ENCODE assay signal across 24 mouse cellular contexts in genomic region chr10:122002930-122003329, GRCm38 (mm10). TPM values are rescaled to one million over a fixed set of nuclear protein-coding genes. Genes with fewer than 3 reads are reported as not detected.
DNase-seq lines count a peak whose midpoint lies in the region; ATAC-seq and TF ChIP-seq lines count a peak whose summit lies in the region.
"Had no signal": no experiment of that assay in that cellular context is flagged by ENCODE, and none has a peak within 500 bp of the region (broad histone marks: within the 10 kb centered on the region; RNA-seq: fewer than 3 reads in every experiment).

No protein-coding gene starts in this region.

- H3K27ac ChIP-seq in embryonic facial prominence, embryonic 11.5 days (replicated peaks; ENCODE audit: low read depth, low read length), result no peak overlapping the region
- no peak overlapping the region for H3K27ac ChIP-seq in embryonic facial prominence, embryonic 10.5 days (replicated peaks)
- H3K27ac ChIP-seq in heart, embryonic 14.5 days (replicated peaks in 1 of 2; ENCODE audit: control insufficient read depth in 1 of 2, insufficient read depth in 1 of 2, low read depth in 2 of 2, low read length in 2 of 2), result 0 out of 4 replicates have a peak overlapping the region, but pooled peaks of 1 of the 2 experiments have one; percentile 24
- no peak overlapping the region for H3K27ac ChIP-seq in heart, embryonic 11.5 days (ENCODE audit: low read depth, low read length)
- no peak overlapping the region for H3K27ac ChIP-seq in liver, embryonic 12.5 days
- H3K27ac ChIP-seq in liver, postnatal 0 days (ENCODE audit: low read depth), result no peak overlapping the region
- H3K27ac ChIP-seq in midbrain, embryonic 16.5 days (ENCODE audit: low read length), result no peak overlapping the region
- H3K27ac ChIP-seq: embryonic facial prominence, embryonic 15.5 days; forebrain, embryonic 10.5 days; gastrocnemius, adult 2 months; heart, embryonic 15.5 days; hindbrain, embryonic 10.5 days; hindbrain, embryonic 14.5 days had no signal

- no peaks in the 10 kb centered on the region for H3K79me2 ChIP-seq in myocyte (ENCODE audit: control insufficient read depth, insufficient read depth)

- no peaks in the 10 kb centered on the region for H3K27me3 ChIP-seq in embryonic facial prominence, embryonic 11.5 days (ENCODE audit: control insufficient read depth, insufficient read depth, low read length)
- H3K27me3 ChIP-seq in embryonic facial prominence, embryonic 10.5 days (replicated peaks; ENCODE audit: low read depth, poor library complexity, severe bottlenecking), result no peaks in the 10 kb centered on the region
- no peaks in the 10 kb centered on the region for H3K27me3 ChIP-seq in heart, embryonic 14.5 days (ENCODE audit: control insufficient read depth, insufficient read depth, low read length)
- no peaks in the 10 kb centered on the region for H3K27me3 ChIP-seq in heart, embryonic 11.5 days (ENCODE audit: control insufficient read depth, insufficient read depth, low read length)
- no peaks in the 10 kb centered on the region for H3K27me3 ChIP-seq in liver, embryonic 12.5 days (replicated peaks)
- H3K27me3 ChIP-seq in liver, postnatal 0 days (ENCODE audit: insufficient read depth, low read length), result no peaks in the 10 kb centered on the region
- H3K27me3 ChIP-seq in myocyte (ENCODE audit: control insufficient read depth, insufficient read depth, insufficient read length), result no peaks in the 10 kb centered on the region
- H3K27me3 ChIP-seq in midbrain, embryonic 16.5 days (ENCODE audit: control insufficient read depth, insufficient read depth, low read depth, low read length), result no peaks in the 10 kb centered on the region
- H3K27me3 ChIP-seq: embryonic facial prominence, embryonic 15.5 days; heart, embryonic 15.5 days had no signal

- no peaks in the 10 kb centered on the region for H3K36me3 ChIP-seq in embryonic facial prominence, embryonic 11.5 days (replicated peaks; ENCODE audit: control insufficient read depth, insufficient read depth, low read depth, low read length)
- peaks cover 13% of the 10 kb centered on the region for H3K36me3 ChIP-seq in embryonic facial prominence, embryonic 10.5 days (replicated peaks)
- H3K36me3 ChIP-seq in heart, embryonic 14.5 days (ENCODE audit: control insufficient read depth, insufficient read depth, low read length), result no peaks in the 10 kb centered on the region
- no peaks in the 10 kb centered on the region for H3K36me3 ChIP-seq in heart, embryonic 11.5 days (ENCODE audit: control insufficient read depth, insufficient read depth, low read length)
- H3K36me3 ChIP-seq in liver, embryonic 12.5 days, result no peaks in the 10 kb centered on the region
- H3K36me3 ChIP-seq in liver, postnatal 0 days (replicated peaks; ENCODE audit: insufficient read depth, low read length), result no peaks in the 10 kb centered on the region
- H3K36me3 ChIP-seq in myocyte (ENCODE audit: control insufficient read depth, insufficient read depth), result no peaks in the 10 kb centered on the region
- no peaks in the 10 kb centered on the region for H3K36me3 ChIP-seq in midbrain, embryonic 16.5 days (ENCODE audit: control insufficient read depth, insufficient read depth, low read length)
- H3K36me3 ChIP-seq: embryonic facial prominence, embryonic 15.5 days; G1E; heart, embryonic 15.5 days had no signal

- H3K9me3 ChIP-seq in embryonic facial prominence, embryonic 11.5 days (replicated peaks; ENCODE audit: control insufficient read depth, low read length), result no peaks in the 10 kb centered on the region
- no peaks in the 10 kb centered on the region for H3K9me3 ChIP-seq in embryonic facial prominence, embryonic 10.5 days
- H3K9me3 ChIP-seq in heart, embryonic 14.5 days (ENCODE audit: control insufficient read depth, low read length), result no peaks in the 10 kb centered on the region
- H3K9me3 ChIP-seq in heart, embryonic 11.5 days (replicated peaks; ENCODE audit: control insufficient read depth, low read length), result no peaks in the 10 kb centered on the region
- H3K9me3 ChIP-seq in liver, embryonic 12.5 days (replicated peaks), result no peaks in the 10 kb centered on the region
- no peaks in the 10 kb centered on the region for H3K9me3 ChIP-seq in liver, postnatal 0 days (ENCODE audit: low read length)
- H3K9me3 ChIP-seq in midbrain, embryonic 16.5 days (replicated peaks; ENCODE audit: control insufficient read depth, low read length, poor library complexity, severe bottlenecking), result no peaks in the 10 kb centered on the region
- H3K9me3 ChIP-seq: embryonic facial prominence, embryonic 15.5 days; heart, embryonic 15.5 days had no signal

- no peak for TF ChIP-seq EP300 in liver, postnatal 0 days (IDR thresholded peaks at IDR 0.05; ENCODE audit: low read depth)

- DNase-seq in embryonic facial prominence, embryonic 11.5 days (ENCODE audit: low spot score), result no peak
- no peak for DNase-seq in embryonic facial prominence, embryonic 10.5 days (ENCODE audit: low spot score)
- DNase-seq in liver, postnatal 0 days, result no peak
- DNase-seq: adrenal gland, postnatal 10 days; B cell, adult 2 months; cerebellum, adult 11-12 months; cerebellum, adult 9-11 months; cerebellum, postnatal 36 days; gastrocnemius, adult 2 months; gastrocnemius, postnatal 25 days had no signal

- no peak overlapping the region for H3K9ac ChIP-seq in embryonic facial prominence, embryonic 11.5 days (replicated peaks; ENCODE audit: low read length)
- H3K9ac ChIP-seq in heart, embryonic 14.5 days (ENCODE audit: low read length), result peak overlapping the region; percentile 2; the same call in 1 of the 2 replicates
- H3K9ac ChIP-seq in heart, embryonic 11.5 days (ENCODE audit: low read depth, low read length), result no peak overlapping the region
- H3K9ac ChIP-seq in liver, embryonic 12.5 days, result no peak overlapping the region
- H3K9ac ChIP-seq in liver, postnatal 0 days (replicated peaks), result no peak overlapping the region
- H3K9ac ChIP-seq in midbrain, embryonic 16.5 days (ENCODE audit: low read depth, low read length), result no peak overlapping the region
- H3K9ac ChIP-seq: embryonic facial prominence, embryonic 15.5 days; heart, embryonic 15.5 days; hindbrain, embryonic 14.5 days had no signal

- 69% methylated on average over 6 of the region's 6 CpGs for WGBS in embryonic facial prominence, embryonic 11.5 days
- WGBS in embryonic facial prominence, embryonic 10.5 days, result 75% methylated on average over 6 of the region's 6 CpGs
- 32% methylated on average over 6 of the region's 6 CpGs for WGBS in heart, embryonic 14.5 days
- 38% methylated on average over 6 of the region's 6 CpGs for WGBS in heart, embryonic 11.5 days (ENCODE audit: insufficient replicate concordance)
- WGBS in liver, embryonic 12.5 days (ENCODE audit: insufficient replicate concordance), result 42% methylated on average over 6 of the region's 6 CpGs
- WGBS in liver, postnatal 0 days (ENCODE audit: insufficient replicate concordance), result 41% methylated on average over 6 of the region's 6 CpGs
- WGBS in midbrain, embryonic 16.5 days, result 87% methylated on average over 6 of the region's 6 CpGs

- no peak for TF ChIP-seq POLR2A in myocyte (IDR thresholded peaks at IDR 0.05; ENCODE audit: insufficient read length, low read depth)

- no peak overlapping the region for H3K4me3 ChIP-seq in embryonic facial prominence, embryonic 11.5 days (ENCODE audit: low read depth, low read length)
- H3K4me3 ChIP-seq in embryonic facial prominence, embryonic 10.5 days, result no peak overlapping the region
- H3K4me3 ChIP-seq in heart, embryonic 14.5 days (ENCODE audit: control insufficient read depth in 1 of 2, insufficient read depth in 1 of 2, low read depth in 1 of 2, low read length in 2 of 2), result no peak overlapping the region
- H3K4me3 ChIP-seq in heart, embryonic 11.5 days (ENCODE audit: low read depth, low read length), result no peak overlapping the region
- no peak overlapping the region for H3K4me3 ChIP-seq in liver, embryonic 12.5 days
- no peak overlapping the region for H3K4me3 ChIP-seq in liver, postnatal 0 days (ENCODE audit: low read depth, low read length)
- no peak overlapping the region for H3K4me3 ChIP-seq in myocyte
- H3K4me3 ChIP-seq in midbrain, embryonic 16.5 days (ENCODE audit: low read depth, low read length), result no peak overlapping the region
- H3K4me3 ChIP-seq: embryonic facial prominence, embryonic 15.5 days; erythroblast, embryonic 14.5 days; forebrain, embryonic 10.5 days; gastrocnemius, adult 2 months; heart, embryonic 15.5 days; hindbrain, embryonic 10.5 days had no signal

- ATAC-seq in embryonic facial prominence, embryonic 11.5 days (replicated peaks; ENCODE audit: insufficient number of reproducible peaks, low FRiP score, low TSS enrichment, low read depth), result 0 out of 2 replicates have a peak, but pooled peaks have one; percentile 55
- ATAC-seq in heart, embryonic 14.5 days (ENCODE audit: insufficient number of reproducible peaks, insufficient read depth, low FRiP score, low read depth), result 0 out of 2 replicates have a peak, but pooled peaks have one; percentile 18
- no peak for ATAC-seq in heart, embryonic 11.5 days (replicated peaks; ENCODE audit: insufficient number of reproducible peaks, low FRiP score, low TSS enrichment)
- peak; percentile 48; the same call in 1 of the 2 replicates for ATAC-seq in liver, embryonic 12.5 days
- no peak for ATAC-seq in liver, postnatal 0 days
- no peak for ATAC-seq in midbrain, embryonic 16.5 days
- ATAC-seq: CD4-positive, CD25-positive, alpha-beta regulatory T cell, adult 4 months; forebrain, embryonic 14.5 days had no signal

- no peak for TF ChIP-seq CTCF in liver, postnatal 0 days (IDR thresholded peaks at IDR 0.05; ENCODE audit: low read depth)

- no peak overlapping the region for H3ac ChIP-seq in myocyte (ENCODE audit: control insufficient read depth, insufficient read length)

- H3K4me1 ChIP-seq in embryonic facial prominence, embryonic 11.5 days (ENCODE audit: control insufficient read depth, insufficient read depth, low read length), result no peaks in the 10 kb centered on the region
- peaks cover 44% of the 10 kb centered on the region for H3K4me1 ChIP-seq in embryonic facial prominence, embryonic 10.5 days
- H3K4me1 ChIP-seq in heart, embryonic 14.5 days (ENCODE audit: control insufficient read depth in 2 of 2, insufficient read depth in 2 of 2, low read length in 2 of 2), result peaks cover 11 to 35% of the 10 kb centered on the region in 2 experiments
- peaks cover 28% of the 10 kb centered on the region for H3K4me1 ChIP-seq in heart, embryonic 11.5 days (ENCODE audit: control insufficient read depth, insufficient read depth, low read length)
- peaks cover 42% of the 10 kb centered on the region for H3K4me1 ChIP-seq in liver, embryonic 12.5 days
- peaks cover 10% of the 10 kb centered on the region; the same call in 1 of the 2 replicates for H3K4me1 ChIP-seq in liver, postnatal 0 days (ENCODE audit: insufficient read depth)
- peaks cover 10% of the 10 kb centered on the region for H3K4me1 ChIP-seq in midbrain, embryonic 16.5 days (ENCODE audit: control insufficient read depth, insufficient read depth, low read length)

- H3K4me2 ChIP-seq in embryonic facial prominence, embryonic 11.5 days (ENCODE audit: low read depth, low read length), result no peak overlapping the region
- no peak overlapping the region for H3K4me2 ChIP-seq in heart, embryonic 14.5 days (ENCODE audit: low read length)
- H3K4me2 ChIP-seq in heart, embryonic 11.5 days, result no peak overlapping the region
- no peak overlapping the region for H3K4me2 ChIP-seq in liver, embryonic 12.5 days
- H3K4me2 ChIP-seq in liver, postnatal 0 days (ENCODE audit: low read depth, low read length), result no peak overlapping the region
- H3K4me2 ChIP-seq in myocyte (ENCODE audit: low read depth), result no peak overlapping the region
- H3K4me2 ChIP-seq in midbrain, embryonic 16.5 days (ENCODE audit: low read length), result no peak overlapping the region
- H3K4me2 ChIP-seq: embryonic facial prominence, embryonic 15.5 days; heart, embryonic 15.5 days; hindbrain, embryonic 14.5 days had no signal

RNA-seq across cellular contexts. Expression of gene Srgap1, which starts 44.2 kb away (rescaled TPM):
- polyA plus RNA-seq in embryonic facial prominence, embryonic 11.5 days (2014; fragmentation: Nextera tagmentation; extraction: Ambion mirVana), result 8.8 and 9.9 TPM in 2 replicates
- polyA plus RNA-seq in embryonic facial prominence, embryonic 10.5 days (2016; fragmentation: Nextera tagmentation; extraction: Ambion mirVana), result 7.4 and 9.4 TPM in 2 replicates
- polyA plus RNA-seq in heart, embryonic 14.5 days (2014; fragmentation: Nextera tagmentation; extraction: Ambion mirVana), result 8.4 and 9.3 TPM in 2 replicates
- polyA plus RNA-seq in heart, embryonic 11.5 days (2014; fragmentation: Nextera tagmentation; extraction: Ambion mirVana), result 3.3 and 8.2 TPM in 2 replicates
- 2.3 and 2.7 TPM in 2 replicates for polyA plus RNA-seq in liver, embryonic 12.5 days (2016; fragmentation: Nextera tagmentation; extraction: Ambion mirVana)
- 0.90 and 0.96 TPM in 2 replicates for polyA plus RNA-seq in liver, postnatal 0 days (2015; fragmentation: Nextera tagmentation; extraction: Ambion mirVana)
- 1.2 TPM for polyA plus RNA-seq in myocyte (2012; fragmentation: generic; extraction: Trizol)
- 34.4 and 42.1 TPM in 2 replicates for polyA plus RNA-seq in midbrain, embryonic 16.5 days (2015; fragmentation: Nextera tagmentation; extraction: Ambion mirVana)
- polyA plus RNA-seq: G1E had no signal

Comparison
In these comparisons a context has a peak if more than half of its experiments do, and no peak if none do; other contexts are left out.
1. ATAC-seq: peak in embryonic facial prominence, embryonic 11.5 days (single experiment), heart, embryonic 14.5 days (single experiment) and liver, embryonic 12.5 days (single experiment); none in heart, embryonic 11.5 days (single experiment), liver, postnatal 0 days (single experiment) and midbrain, embryonic 16.5 days (single experiment).